Mouse (Mus musculus): ENCODE measurements around the gene Sema3b.
"Not testable (repeated sequence)": the region's sequence is repeated elsewhere in the genome, so short reads cannot be mapped to it uniquely, and the experiment has no call there.

GRCm38 (mm10) chr9:107573774-107574173 is 35.3 kb downstream of the Sema3b start:
- TF ChIP-seq CTCF, POLR2A (IDR thresholded peaks at IDR 0.05; ENCODE audit: insufficient read depth, low read depth, low read length): not testable (repeated sequence)

All from olfactory bulb, adult 2 months (tissue).